Comparison of ENCODE assay signal across 9 mouse cellular contexts in genomic region chr1:39361754-39362514, GRCm38 (mm10). TPM values are rescaled to one million over a fixed set of nuclear protein-coding genes. Genes with fewer than 3 reads are reported as not detected.
DNase-seq lines count a peak whose midpoint lies in the region; ATAC-seq and TF ChIP-seq lines count a peak whose summit lies in the region.
"Had no signal": no experiment of that assay in that cellular context is flagged by ENCODE, and none has a peak within 500 bp of the region (broad histone marks: within the 10 kb centered on the region; RNA-seq: fewer than 3 reads in every experiment).

No protein-coding gene starts in this region.

- peak overlapping the region; percentile 65 for H3K4me2 ChIP-seq in heart, embryonic 11.5 days
- H3K4me2 ChIP-seq in liver, embryonic 12.5 days, result peak overlapping the region; percentile 57
- peak overlapping the region; percentile 25; the same call in 1 of the 2 replicates for H3K4me2 ChIP-seq in stomach, postnatal 0 days (replicated peaks; ENCODE audit: low read depth)

- DNase-seq in heart, postnatal 4 days, result no peak
- DNase-seq in urinary bladder, postnatal 14 days (ENCODE audit: low spot score), result peak; percentile 45
- no peak for DNase-seq in urinary bladder, postnatal 10 days (ENCODE audit: low spot score)
- DNase-seq in stomach, postnatal 0 days (ENCODE audit: low spot score), result peak; percentile 60
- DNase-seq in ovary, postnatal 14 days (ENCODE audit: low spot score), result no peak
- no peak for DNase-seq in ovary, adult 18-20 months (ENCODE audit: low spot score)
- DNase-seq: thymus, postnatal 14 days had no signal

- 25% methylated on average over 24 of the region's 24 CpGs for WGBS in heart, embryonic 11.5 days (ENCODE audit: insufficient replicate concordance)
- WGBS in liver, embryonic 12.5 days (ENCODE audit: insufficient replicate concordance), result 41% methylated on average over 24 of the region's 24 CpGs
- 28% methylated on average over 24 of the region's 24 CpGs for WGBS in stomach, postnatal 0 days

- H3K36me3 ChIP-seq in heart, embryonic 11.5 days (ENCODE audit: control insufficient read depth, insufficient read depth, low read length), result no peaks in the 10 kb centered on the region
- no peaks in the 10 kb centered on the region for H3K36me3 ChIP-seq in liver, embryonic 12.5 days
- H3K36me3 ChIP-seq in stomach, postnatal 0 days (ENCODE audit: control insufficient read depth, insufficient read depth, low read length), result no peaks in the 10 kb centered on the region

- TF ChIP-seq CTCF in stomach, postnatal 0 days (IDR thresholded peaks at IDR 0.05; ENCODE audit: low read depth), result peak; percentile 53

- 0 out of 2 replicates have a peak, but pooled peaks cover 2% of the 10 kb centered on the region for H3K9me3 ChIP-seq in heart, embryonic 11.5 days (replicated peaks; ENCODE audit: control insufficient read depth, low read length)
- H3K9me3 ChIP-seq in liver, embryonic 12.5 days (replicated peaks), result no peaks in the 10 kb centered on the region
- no peaks in the 10 kb centered on the region for H3K9me3 ChIP-seq in stomach, postnatal 0 days (ENCODE audit: control insufficient read depth, low read length)

- ATAC-seq in heart, embryonic 11.5 days (replicated peaks; ENCODE audit: insufficient number of reproducible peaks, low FRiP score, low TSS enrichment), result 0 out of 2 replicates have a peak, but pooled peaks have one; percentile 33
- ATAC-seq in liver, embryonic 12.5 days, result peak; percentile 52; the same call in 1 of the 2 replicates
- ATAC-seq in stomach, postnatal 0 days (ENCODE audit: low FRiP score, low TSS enrichment), result peak; percentile 72

- H3K4me1 ChIP-seq in heart, embryonic 11.5 days (ENCODE audit: control insufficient read depth, insufficient read depth, low read length), result no peaks in the 10 kb centered on the region
- peaks cover 37% of the 10 kb centered on the region for H3K4me1 ChIP-seq in liver, embryonic 12.5 days
- H3K4me1 ChIP-seq in stomach, postnatal 0 days (replicated peaks; ENCODE audit: control insufficient read depth, insufficient read depth), result no peaks in the 10 kb centered on the region

- H3K9ac ChIP-seq in heart, embryonic 11.5 days (ENCODE audit: low read depth, low read length), result 0 out of 2 replicates have a peak overlapping the region, but pooled peaks have one; percentile 7
- H3K9ac ChIP-seq in liver, embryonic 12.5 days, result no peak overlapping the region
- peak overlapping the region; percentile 8; the same call in 1 of the 2 replicates for H3K9ac ChIP-seq in stomach, postnatal 0 days (ENCODE audit: low read length)

- peak overlapping the region; percentile 23 for H3K4me3 ChIP-seq in heart, embryonic 11.5 days (ENCODE audit: low read depth, low read length)
- H3K4me3 ChIP-seq in liver, embryonic 12.5 days, result no peak overlapping the region
- no peak overlapping the region for H3K4me3 ChIP-seq in stomach, postnatal 0 days (ENCODE audit: low read depth, low read length)

- peaks cover 8% of the 10 kb centered on the region; the same call in 1 of the 2 replicates for H3K27me3 ChIP-seq in heart, embryonic 11.5 days (ENCODE audit: control insufficient read depth, insufficient read depth, low read length)
- H3K27me3 ChIP-seq in liver, embryonic 12.5 days (replicated peaks), result peaks cover 29% of the 10 kb centered on the region
- H3K27me3 ChIP-seq in stomach, postnatal 0 days (ENCODE audit: control insufficient read depth, insufficient read depth, low read length), result no peaks in the 10 kb centered on the region

- no peak overlapping the region for H3K27ac ChIP-seq in heart, embryonic 11.5 days (ENCODE audit: low read depth, low read length)
- H3K27ac ChIP-seq in liver, embryonic 12.5 days, result no peak overlapping the region
- H3K27ac ChIP-seq in stomach, postnatal 0 days (replicated peaks), result no peak overlapping the region

- no peak for TF ChIP-seq EP300 in stomach, postnatal 0 days (optimal IDR thresholded peaks at IDR 0.05)

RNA-seq across cellular contexts. Expression of gene Rpl31, which starts 5.7 kb away (rescaled TPM):
- polyA plus RNA-seq in heart, embryonic 11.5 days (2014; fragmentation: Nextera tagmentation; extraction: Ambion mirVana), result 408 and 438 TPM in 2 replicates
- total RNA-seq in heart, postnatal 4 days (2021), result 100 to 1,000 TPM; 810 to 867 TPM
- 511 and 538 TPM in 2 replicates for polyA plus RNA-seq in liver, embryonic 12.5 days (2016; fragmentation: Nextera tagmentation; extraction: Ambion mirVana)
- polyA plus RNA-seq in stomach, postnatal 0 days (2015; fragmentation: Nextera tagmentation; extraction: Ambion mirVana), result 479 and 554 TPM in 2 replicates

Comparison
In these comparisons a context has a peak if more than half of its experiments do, and no peak if none do; other contexts are left out.
1. DNase-seq: peak in urinary bladder, postnatal 14 days (single experiment) and stomach, postnatal 0 days (single experiment); none in heart, postnatal 4 days (single experiment), urinary bladder, postnatal 10 days (single experiment), ovary, postnatal 14 days (single experiment) and ovary, adult 18-20 months (single experiment).
2. Peak in every context shown above with its lines, with median percentiles within 50 percentile points of each other: ATAC-seq and H3K4me2 ChIP-seq.